In the genomic region with DNA sequence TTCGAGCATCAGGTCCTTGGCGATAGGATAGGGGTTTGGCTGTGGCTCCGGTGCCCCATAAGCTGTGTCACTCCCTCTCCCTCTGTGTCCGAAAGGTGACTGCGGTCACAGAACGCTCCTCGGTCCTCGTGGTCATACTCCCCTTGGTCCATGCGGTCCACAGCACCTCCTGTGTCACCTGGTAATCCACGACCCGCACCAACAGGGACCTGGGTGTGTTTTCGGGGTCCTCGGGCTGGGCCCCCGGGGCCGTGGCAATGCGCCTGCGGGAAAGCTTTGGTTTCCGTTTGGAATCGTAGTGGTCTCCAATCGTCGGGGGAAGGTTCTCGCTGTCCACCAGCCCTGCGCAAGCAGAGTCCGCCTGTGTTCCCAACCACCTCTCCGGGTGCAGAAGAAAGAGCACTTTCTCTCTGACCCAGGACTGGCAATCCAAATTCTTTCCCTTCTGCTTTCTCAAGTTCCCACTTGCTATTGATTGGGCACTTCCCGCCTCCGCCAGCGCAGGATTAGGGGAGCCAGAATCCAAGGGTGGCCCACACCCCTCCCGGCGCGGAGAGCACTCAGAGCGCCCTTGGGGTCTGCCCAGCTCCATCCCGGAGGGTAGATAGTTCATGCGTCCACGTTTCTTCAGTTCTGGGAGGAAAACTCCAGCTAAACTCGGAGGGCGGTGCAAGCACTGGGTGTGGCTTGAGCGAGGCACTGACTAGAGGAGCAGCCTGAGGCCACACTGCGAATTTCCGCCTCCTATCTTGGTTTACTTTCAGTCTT, we compare ENCODE assay signal across 8 mouse cellular contexts. TPM values are rescaled to one million over a fixed set of nuclear protein-coding genes. Genes with fewer than 3 reads are reported as not detected.
DNase-seq lines count a peak whose midpoint lies in the region; ATAC-seq lines count a peak whose summit lies in the region.

Gene 9130008F23Rik, minus strand, starts transcription at position 636 of the 768 bp plus-strand sequence.

- no peaks in the 10 kb centered on the region for H3K36me3 ChIP-seq in hindbrain, embryonic 13.5 days
- H3K36me3 ChIP-seq in midbrain, embryonic 15.5 days (replicated peaks), result no peaks in the 10 kb centered on the region
- H3K36me3 ChIP-seq in stomach, embryonic 16.5 days (ENCODE audit: control insufficient read depth, insufficient read depth, low read length), result no peaks in the 10 kb centered on the region

- peaks cover 12% of the 10 kb centered on the region for H3K27me3 ChIP-seq in hindbrain, embryonic 13.5 days
- H3K27me3 ChIP-seq in midbrain, embryonic 15.5 days (replicated peaks), result no peaks in the 10 kb centered on the region; the same call in 1 of the 2 replicates
- H3K27me3 ChIP-seq in stomach, embryonic 16.5 days (ENCODE audit: control insufficient read depth, insufficient read depth, low read length), result no peaks in the 10 kb centered on the region

- peak; percentile 73 for ATAC-seq in hindbrain, embryonic 13.5 days (ENCODE audit: low FRiP score)
- ATAC-seq in midbrain, embryonic 15.5 days (replicated peaks), result peak; percentile 85
- ATAC-seq in stomach, embryonic 16.5 days (ENCODE audit: insufficient read depth, low FRiP score), result peak; percentile 87

- under 1% methylated on average over 40 of the region's 40 CpGs for WGBS in hindbrain, embryonic 13.5 days
- under 1% methylated on average over 40 of the region's 40 CpGs for WGBS in midbrain, embryonic 15.5 days
- under 1% methylated on average over 40 of the region's 40 CpGs for WGBS in stomach, embryonic 16.5 days

- no peak within 1 kb of the TSS for H3K27ac ChIP-seq in hindbrain, embryonic 13.5 days
- no peak within 1 kb of the TSS for H3K27ac ChIP-seq in midbrain, embryonic 15.5 days
- peak within 1 kb of the TSS; percentile 87 for H3K27ac ChIP-seq in stomach, embryonic 16.5 days (ENCODE audit: low read length)

- no peaks in the 10 kb centered on the region for H3K9me3 ChIP-seq in hindbrain, embryonic 13.5 days
- H3K9me3 ChIP-seq in midbrain, embryonic 15.5 days, result no peaks in the 10 kb centered on the region
- H3K9me3 ChIP-seq in stomach, embryonic 16.5 days (replicated peaks; ENCODE audit: control insufficient read depth, low read length), result no peaks in the 10 kb centered on the region

- peak; percentile 19 to 24 for DNase-seq in layer of hippocampus, postnatal 10 days (ENCODE audit: low spot score in 2 of 2)
- DNase-seq in layer of hippocampus, adult 11-12 months (ENCODE audit: low spot score), result no peak
- peak; percentile 45 for DNase-seq in c-Kit-negative CD71-positive TER-119-positive erythroid progenitor cells, embryonic 14.5 days (ENCODE audit: low read depth, low spot score)
- peak; percentile 58 for DNase-seq in gastrocnemius, adult 18-20 months (ENCODE audit: low spot score)
- DNase-seq in liver, result peak; percentile 80

- peak within 1 kb of the TSS; percentile 55 for H3K9ac ChIP-seq in hindbrain, embryonic 13.5 days
- peak within 1 kb of the TSS; percentile 42 for H3K9ac ChIP-seq in midbrain, embryonic 15.5 days
- peak within 1 kb of the TSS; percentile 78 for H3K9ac ChIP-seq in stomach, embryonic 16.5 days (ENCODE audit: low read length)

- H3K4me2 ChIP-seq in hindbrain, embryonic 13.5 days, result peak within 1 kb of the TSS; percentile 92
- peak within 1 kb of the TSS; percentile 97 for H3K4me2 ChIP-seq in midbrain, embryonic 15.5 days
- peak within 1 kb of the TSS; percentile 63 for H3K4me2 ChIP-seq in stomach, embryonic 16.5 days (ENCODE audit: low read depth, low read length)

- H3K4me3 ChIP-seq in hindbrain, embryonic 13.5 days, result peak within 1 kb of the TSS; percentile 54
- peak within 1 kb of the TSS; percentile 49 for H3K4me3 ChIP-seq in midbrain, embryonic 15.5 days
- peak within 1 kb of the TSS; percentile 82 for H3K4me3 ChIP-seq in stomach, embryonic 16.5 days (replicated peaks; ENCODE audit: low read length)

- H3K4me1 ChIP-seq in hindbrain, embryonic 13.5 days (replicated peaks), result peaks cover 9% of the 10 kb centered on the region
- peaks cover 10% of the 10 kb centered on the region for H3K4me1 ChIP-seq in midbrain, embryonic 15.5 days
- H3K4me1 ChIP-seq in stomach, embryonic 16.5 days (ENCODE audit: control insufficient read depth, insufficient read depth, low read length), result no peaks in the 10 kb centered on the region

RNA-seq across cellular contexts. Expression of gene 9130008F23Rik, which starts in this region (rescaled TPM):
- total RNA-seq in layer of hippocampus, postnatal 10 days (2021), result under 1 TPM; 0.53 to 0.69 TPM
- under 1 TPM; 0.21 TPM for total RNA-seq in gastrocnemius, adult 18-20 months (2021)
- polyA plus RNA-seq in hindbrain, embryonic 13.5 days (2015; fragmentation: Nextera tagmentation; extraction: Ambion mirVana), result 0.49 and 1.0 TPM in 2 replicates
- 0.61 and 0.65 TPM in 2 replicates for polyA plus RNA-seq in midbrain, embryonic 15.5 days (2015; fragmentation: Nextera tagmentation; extraction: Ambion mirVana)
- 6.6 and 6.9 TPM in 2 replicates for polyA plus RNA-seq in stomach, embryonic 16.5 days (2015; fragmentation: Nextera tagmentation; extraction: Ambion mirVana)

Comparison
In these comparisons a context has a peak if more than half of its experiments do, and no peak if none do; other contexts are left out.
1. Peak in DNase-seq in layer of hippocampus, postnatal 10 days; RNA of the gene not detected or under 1 TPM.
2. Peak in DNase-seq in gastrocnemius, adult 18-20 months; RNA of the gene not detected or under 1 TPM.
3. Peak in ATAC-seq, H3K4me3 ChIP-seq, H3K9ac ChIP-seq and H3K4me2 ChIP-seq in midbrain, embryonic 15.5 days; RNA of the gene not detected or under 1 TPM.